Comparison of ENCODE assay signal across 9 mouse cellular contexts in the genomic region with DNA sequence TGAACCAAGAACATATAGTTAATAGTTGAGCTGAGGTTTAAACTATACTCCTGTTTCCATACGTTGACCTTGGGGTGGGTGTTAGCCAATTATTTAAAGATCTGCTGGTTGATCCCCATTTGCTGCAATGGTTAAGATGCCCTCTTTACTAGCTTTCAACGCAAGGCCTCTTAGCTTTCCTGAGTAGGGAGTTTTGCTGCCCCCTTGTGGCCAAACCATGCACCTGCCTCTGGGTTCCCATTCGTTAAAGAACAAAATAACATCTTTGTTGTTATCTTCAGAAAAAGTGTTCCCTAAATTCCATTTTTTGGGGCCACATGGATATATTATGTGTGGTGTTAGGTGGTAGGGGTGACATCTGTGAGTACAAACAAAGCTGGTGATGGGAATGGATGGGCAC. TPM values are rescaled to one million over a fixed set of nuclear protein-coding genes. Genes with fewer than 3 reads are reported as not detected.
DNase-seq lines count a peak whose midpoint lies in the region; ATAC-seq lines count a peak whose summit lies in the region.
"Had no signal": no experiment of that assay in that cellular context is flagged by ENCODE, and none has a peak within 500 bp of the region (broad histone marks: within the 10 kb centered on the region; RNA-seq: fewer than 3 reads in every experiment).

No protein-coding gene starts in this region.

- no peaks in the 10 kb centered on the region for H3K27me3 ChIP-seq in heart, embryonic 10.5 days (ENCODE audit: insufficient read depth, poor library complexity, severe bottlenecking)
- H3K27me3 ChIP-seq: lung, embryonic 15.5 days had no signal

- no peak overlapping the region for H3K4me3 ChIP-seq in heart, embryonic 10.5 days
- H3K4me3 ChIP-seq: lung, embryonic 15.5 days had no signal

- no peaks in the 10 kb centered on the region for H3K36me3 ChIP-seq in heart, embryonic 10.5 days
- H3K36me3 ChIP-seq: lung, embryonic 15.5 days had no signal

- WGBS in heart, embryonic 10.5 days: 21% methylated on average over 3 of the region's 3 CpGs

- H3K4me1 ChIP-seq in heart, embryonic 10.5 days: no peaks in the 10 kb centered on the region
- H3K4me1 ChIP-seq: lung, embryonic 15.5 days had no signal

- ATAC-seq in megakaryocyte, adult 5-6 weeks (ENCODE audit: poor library complexity, severe bottlenecking): peak; percentile 69

- H3K9me3 ChIP-seq in heart, embryonic 10.5 days: no peaks in the 10 kb centered on the region
- H3K9me3 ChIP-seq: lung, embryonic 15.5 days had no signal

- peak; percentile 29 for DNase-seq in heart, adult 8-10 months (ENCODE audit: low spot score)
- no peak for DNase-seq in heart, embryonic 10.5 days (ENCODE audit: low spot score)
- peak; percentile 81 for DNase-seq in NIH3T3 (ENCODE audit: low read depth)
- DNase-seq in cerebellum, adult 8-10 months: peak; percentile 73
- DNase-seq in gastrocnemius, adult 8-10 months (ENCODE audit: low spot score in 2 of 2): peak; percentile 4 to 9
- peak; percentile 30 to 55 for DNase-seq in layer of hippocampus, postnatal 14 days (ENCODE audit: low spot score in 2 of 2)
- DNase-seq in spleen, postnatal 4 days (ENCODE audit: low spot score in 2 of 2): peak; percentile 45 to 84

- H3K27ac ChIP-seq in heart, embryonic 10.5 days: no peak overlapping the region
- H3K27ac ChIP-seq: lung, embryonic 15.5 days had no signal

RNA-seq across cellular contexts. Expression of gene Sowahd, which starts 26.0 kb away (rescaled TPM):
- not detected for total RNA-seq in heart, adult 8-10 months (2022)
- 1.8 and 2.3 TPM in 2 replicates for polyA plus RNA-seq in heart, embryonic 10.5 days (2016; fragmentation: Nextera tagmentation; extraction: Ambion mirVana)
- total RNA-seq in gastrocnemius, adult 8-10 months (2022): not detected
- not detected for total RNA-seq in layer of hippocampus, postnatal 14 days (2021)
- total RNA-seq in megakaryocyte, adult 5-6 weeks (2015): not detected in 2 replicates
- total RNA-seq in megakaryocyte, adult 5-6 weeks (2017): not detected in 2 replicates
- polyA plus RNA-seq: lung, embryonic 15.5 days had no signal

RNA-seq across cellular contexts. Expression of gene Sept6, which starts 31.1 kb away (rescaled TPM):
- 1 to 10 TPM; 2.4 to 6.1 (median 3.7) TPM for total RNA-seq in heart, adult 8-10 months (2022)
- 14.9 and 19.0 TPM in 2 replicates for polyA plus RNA-seq in heart, embryonic 10.5 days (2016; fragmentation: Nextera tagmentation; extraction: Ambion mirVana)
- 1 to 10 TPM in 2 of 4 experiments, under 1 TPM in 2; 0.53 to 2.0 (median 0.86) TPM for total RNA-seq in gastrocnemius, adult 8-10 months (2022)
- 10 to 100 TPM; 48.8 to 49.9 TPM for total RNA-seq in layer of hippocampus, postnatal 14 days (2021)
- 42.3 and 42.4 TPM in 2 replicates for total RNA-seq in megakaryocyte, adult 5-6 weeks (2015)
- 37.9 and 38.7 TPM in 2 replicates for total RNA-seq in megakaryocyte, adult 5-6 weeks (2017)

Comparison
In these comparisons a context has a peak if more than half of its experiments do, and no peak if none do; other contexts are left out.
1. RNA of gene Sept6, which starts 31.1 kb away (total RNA-seq): 48.8 to 49.9 TPM in layer of hippocampus, postnatal 14 days and 37.9 to 42.4 TPM in megakaryocyte, adult 5-6 weeks; 2.4 to 6.1 TPM in heart, adult 8-10 months and 0.53 to 2.0 TPM in gastrocnemius, adult 8-10 months; every median in the first group is over 4 times any median in the second.